Mouse (Mus musculus): ENCODE data around the gene Adgrf3.

Gene Adgrf3

GRCm38 (mm10) chr5:30152007-30152406, 53.5 kb downstream of the Adgrf3 start:
- no peak for DNase-seq (ENCODE audit: low spot score in 2 of 2)

DNA sequence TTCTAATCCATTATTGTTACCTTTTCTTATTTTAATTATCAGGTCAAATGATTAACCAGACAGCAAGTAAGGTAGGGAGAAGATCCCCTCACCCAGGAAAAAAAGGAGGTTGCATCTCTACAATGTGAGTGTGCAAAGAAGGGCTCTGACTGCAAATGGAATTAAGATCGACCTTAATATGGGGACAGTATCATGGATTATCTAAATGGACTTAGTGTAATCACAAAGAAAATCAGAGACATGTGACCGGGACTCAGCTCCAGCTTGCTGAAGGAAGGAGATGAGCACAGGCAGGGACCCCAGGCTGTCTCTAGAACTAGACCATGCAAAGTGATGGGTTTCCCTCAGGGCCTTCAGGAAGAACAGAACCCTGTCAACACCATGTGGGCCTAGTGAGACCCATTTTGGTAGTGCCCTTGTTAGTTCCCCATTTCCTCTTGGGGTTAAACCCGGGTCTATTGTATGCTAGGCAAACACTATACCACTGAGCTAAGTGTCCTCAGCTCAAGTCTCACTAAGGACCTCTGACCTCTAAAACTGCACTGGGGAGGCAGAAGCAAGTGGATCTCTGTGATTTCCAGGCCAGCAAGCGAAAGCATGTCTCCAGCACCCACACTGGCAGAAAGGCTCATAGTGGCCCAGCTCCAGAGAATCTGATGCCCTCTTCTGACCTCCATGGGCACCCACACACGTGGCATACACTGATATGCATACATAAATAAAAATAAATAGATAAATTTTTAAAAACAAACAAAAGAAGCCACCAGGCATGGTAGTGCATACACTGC, 57.2 kb downstream of the Adgrf3 start:
- no peak for DNase-seq (ENCODE audit: low spot score in 2 of 2)

- DNase-seq (ENCODE audit: low spot score in 2 of 2): no peak
Observed at GRCm38 (mm10) chr5:30146526-30146925, 59.0 kb downstream of the Adgrf3 start.
